Mouse (Mus musculus) forebrain, embryonic 11.5 days (tissue): ENCODE measurements around the gene Cyb5r2. TPM values are rescaled to one million over a fixed set of nuclear protein-coding genes. Genes with fewer than 3 reads are reported as not detected.

Source experiments
- ATAC-seq: fragments of 200-750 bp; cut with Nextera tagmentation; replicated peaks from 2 replicates; pipeline ENCODE4 v1.8.0; 2017; ENCODE audit warnings: moderate TSS enrichment; ENCODE audit not compliant: low FRiP score
- DNase-seq: peaks from one replicate; pipeline ENCODE4 v3.0.0-alpha.2; 2017; ENCODE audit warnings: low spot score
- H3K27ac ChIP-seq: fragments of 300-500 bp; sonication (generic); 2 replicates; pipeline ENCODE4 v1.5.1; 2014; ENCODE audit warnings: low read depth, low read length
- H3K27me3 ChIP-seq: fragments of 300-500 bp; sonication (generic); 2 replicates; pipeline ENCODE4 v1.6.1; 2014; ENCODE audit warnings: mild to moderate bottlenecking, low read length, mixed read lengths; ENCODE audit not compliant: control insufficient read depth, insufficient read depth
- H3K36me3 ChIP-seq: fragments of 300-500 bp; sonication (generic); 2 replicates; pipeline ENCODE4 v1.6.1; 2014; ENCODE audit warnings: mild to moderate bottlenecking, low read length, moderate library complexity, mixed read lengths; ENCODE audit not compliant: control insufficient read depth, insufficient read depth
- H3K4me1 ChIP-seq: fragments of 300-500 bp; sonication (generic); replicated peaks from 2 replicates; pipeline ENCODE4 v1.6.1; 2014; ENCODE audit warnings: low read length, mixed read lengths; ENCODE audit not compliant: control insufficient read depth, insufficient read depth
- H3K4me2 ChIP-seq: fragments of 300-500 bp; sonication (generic); 2 replicates; pipeline ENCODE4 v1.6.1; 2014; ENCODE audit warnings: low read depth, mild to moderate bottlenecking, low read length, moderate library complexity, mixed read lengths; ENCODE audit not compliant: severe bottlenecking
- H3K4me3 ChIP-seq: fragments of 300-500 bp; sonication (generic); 2 replicates; pipeline ENCODE4 v1.5.1; 2014; ENCODE audit warnings: low read depth, low read length
- H3K9ac ChIP-seq: fragments of 300-500 bp; sonication (generic); 2 replicates; pipeline ENCODE4 v1.6.1; 2014; ENCODE audit warnings: low read length
- H3K9me3 ChIP-seq: fragments of 300-500 bp; sonication (generic); 2 replicates; pipeline ENCODE4 v1.6.1; 2016; ENCODE audit warnings: low read length, mixed read lengths; ENCODE audit not compliant: control insufficient read depth
- WGBS: fragments of 180-500 bp; shearing (Covaris S2); extraction: QIAGEN DNeasy Blood & Tissue Kit; methylation state at CpG from one replicate; pipeline ENCODE4 v1.1.7; 2014; 5-methylcytosine and 5-hydroxymethylcytosine counted together
- polyA plus RNA-seq: library from polyadenylated mRNA; unstranded; fragments of >200 nt; fragmentation: Nextera tagmentation; extraction: Ambion mirVana; gene quantifications from 2 replicates; pipeline ENCODE4 v1.2.1, GENCODE M21; 2014

Gene Cyb5r2
- 0.11 TPM in 1 of 2 replicates, not detected in the other for polyA plus RNA-seq

GRCm38 (mm10) chr7:107757308-107758151 lies at the start of gene Cyb5r2:
Cyb5r2 (minus strand) TSS chr7:107758032.
- DNase-seq (peak; percentile 63), ATAC-seq (peak; percentile 77)
- Histone ChIP-seq H3K4me3 (peak within 1 kb of the TSS; percentile 26), H3K4me2 (peak within 1 kb of the TSS; percentile 46), H3K36me3 (no peaks in the 10 kb centered on the region), H3K9me3 (no peaks in the 10 kb centered on the region), H3K27me3 (no peaks in the 10 kb centered on the region), H3K4me1 (no peaks in the 10 kb centered on the region), H3K27ac (no peak within 1 kb of the TSS), H3K9ac (peak within 1 kb of the TSS; percentile 44; the same call in 1 of the 2 replicates)
- 12% methylated on average over 23 of the region's 23 CpGs for WGBS

- H3K4me3 ChIP-seq, result no peak overlapping the region
- H3K27ac ChIP-seq, result no peak overlapping the region
- no peaks in the 10 kb centered on the region for H3K36me3 ChIP-seq
- no peak overlapping the region for H3K4me2 ChIP-seq
- no peak overlapping the region for H3K9ac ChIP-seq
- no peaks in the 10 kb centered on the region for H3K27me3 ChIP-seq
- DNase-seq (no peak), ATAC-seq (no peak)
- no peaks in the 10 kb centered on the region for H3K4me1 ChIP-seq
- WGBS, result 80% methylated on average over 3 of the region's 3 CpGs
- H3K9me3 ChIP-seq, result no peaks in the 10 kb centered on the region
Observed at GRCm38 (mm10) chr7:107802138-107802537, 44.3 kb upstream of the Cyb5r2 start.

GRCm38 (mm10) chr7:107801108-107801507 lies 43.3 kb upstream of the Cyb5r2 start, which contains the start of gene Ovch2:
Ovch2 (minus strand) TSS chr7:107801208.
- WGBS, result 93% methylated on average over 2 of the region's 2 CpGs
- no peak for DNase-seq
- H3K9ac ChIP-seq, result no peak within 1 kb of the TSS
- H3K4me1 ChIP-seq, result no peaks in the 10 kb centered on the region
- no peaks in the 10 kb centered on the region for H3K36me3 ChIP-seq
- no peaks in the 10 kb centered on the region for H3K9me3 ChIP-seq
- no peak within 1 kb of the TSS for H3K4me3 ChIP-seq
- no peak within 1 kb of the TSS for H3K27ac ChIP-seq
- H3K27me3 ChIP-seq, result no peaks in the 10 kb centered on the region
- H3K4me2 ChIP-seq, result no peak within 1 kb of the TSS
- ATAC-seq, result no peak

GRCm38 (mm10) chr7:107796500-107796899 lies 38.7 kb upstream of the Cyb5r2 start:
- no peak overlapping the region for H3K9ac ChIP-seq
- ATAC-seq, result no peak
- 90% methylated on average over 2 of the region's 2 CpGs for WGBS

GRCm38 (mm10) chr7:107787977-107788620 lies 30.3 kb upstream of the Cyb5r2 start:
- Histone ChIP-seq H3K4me1 (no peaks in the 10 kb centered on the region), H3K4me2 (no peak overlapping the region), H3K9me3 (no peaks in the 10 kb centered on the region), H3K27ac (no peak overlapping the region), H3K27me3 (no peaks in the 10 kb centered on the region), H3K9ac (no peak overlapping the region), H3K4me3 (no peak overlapping the region), H3K36me3 (no peaks in the 10 kb centered on the region)
- DNase-seq (no peak), ATAC-seq (0 out of 2 replicates have a peak, but pooled peaks have one; percentile 30)
- 56% methylated on average over 3 of the region's 3 CpGs for WGBS

More at GRCm38 (mm10) chr7:107796500-107796899, 38.7 kb upstream of the Cyb5r2 start:
- H3K4me2 ChIP-seq, result no peak overlapping the region
- H3K9me3 ChIP-seq, result no peaks in the 10 kb centered on the region
- no peak overlapping the region for H3K27ac ChIP-seq
- H3K27me3 ChIP-seq, result no peaks in the 10 kb centered on the region
- H3K36me3 ChIP-seq, result no peaks in the 10 kb centered on the region
- DNase-seq, result no peak
- no peaks in the 10 kb centered on the region for H3K4me1 ChIP-seq
- no peak overlapping the region for H3K4me3 ChIP-seq

GRCm38 (mm10) chr7:107779611-107780010 lies 21.8 kb upstream of the Cyb5r2 start:
- Histone ChIP-seq H3K27ac (no peak overlapping the region), H3K4me3 (no peak overlapping the region), H3K4me2 (no peak overlapping the region), H3K4me1 (no peaks in the 10 kb centered on the region), H3K27me3 (no peaks in the 10 kb centered on the region), H3K36me3 (no peaks in the 10 kb centered on the region), H3K9ac (no peak overlapping the region), H3K9me3 (no peaks in the 10 kb centered on the region)
- DNase-seq (no peak), ATAC-seq (no peak)
- 44% methylated on average over 4 of the region's 4 CpGs for WGBS

- no peak overlapping the region for H3K9ac ChIP-seq
Observed at GRCm38 (mm10) chr7:107778216-107778615, 20.4 kb upstream of the Cyb5r2 start.

GRCm38 (mm10) chr7:107770812-107771211 lies 13.0 kb upstream of the Cyb5r2 start:
- Histone ChIP-seq H3K9me3 (no peaks in the 10 kb centered on the region), H3K36me3 (no peaks in the 10 kb centered on the region), H3K4me3 (no peak overlapping the region), H3K4me1 (no peaks in the 10 kb centered on the region), H3K9ac (no peak overlapping the region), H3K4me2 (no peak overlapping the region), H3K27ac (no peak overlapping the region), H3K27me3 (no peaks in the 10 kb centered on the region)
- no peak; the same call in 1 of the 2 replicates for ATAC-seq
- WGBS, result 65% methylated on average over 6 of the region's 6 CpGs
- no peak for DNase-seq

More at GRCm38 (mm10) chr7:107778216-107778615, 20.4 kb upstream of the Cyb5r2 start:
- Histone ChIP-seq H3K4me2 (no peak overlapping the region), H3K27ac (no peak overlapping the region), H3K36me3 (no peaks in the 10 kb centered on the region), H3K4me1 (no peaks in the 10 kb centered on the region), H3K9me3 (no peaks in the 10 kb centered on the region), H3K4me3 (no peak overlapping the region), H3K27me3 (no peaks in the 10 kb centered on the region)
- ATAC-seq, result no peak
- 87% methylated on average over 1 of the region's 1 CpGs for WGBS
- DNase-seq, result no peak
